Mouse (Mus musculus) liver, embryonic 14.5 days (tissue): ENCODE results near the gene Ntn3.

Experiments used
- CTCF ChIP-seq: IDR thresholded peaks from 2 replicates; pipeline ENCODE4 v1.5.1; 2016; ENCODE audit warnings: antibody characterized with exemption, low read depth, control low read depth
- EP300 ChIP-seq: IDR thresholded peaks from 2 replicates; pipeline ENCODE4 v1.6.1; 2016; ENCODE audit warnings: antibody characterized with exemption, low read depth

GRCm38 (mm10) chr17:24203068-24203467 is 6.3 kb downstream of the Ntn3 start:
- TF ChIP-seq CTCF = no peak
- TF ChIP-seq EP300 = peak; percentile 79
